10 mouse cellular contexts compared by ENCODE assay signal in the genomic region with DNA sequence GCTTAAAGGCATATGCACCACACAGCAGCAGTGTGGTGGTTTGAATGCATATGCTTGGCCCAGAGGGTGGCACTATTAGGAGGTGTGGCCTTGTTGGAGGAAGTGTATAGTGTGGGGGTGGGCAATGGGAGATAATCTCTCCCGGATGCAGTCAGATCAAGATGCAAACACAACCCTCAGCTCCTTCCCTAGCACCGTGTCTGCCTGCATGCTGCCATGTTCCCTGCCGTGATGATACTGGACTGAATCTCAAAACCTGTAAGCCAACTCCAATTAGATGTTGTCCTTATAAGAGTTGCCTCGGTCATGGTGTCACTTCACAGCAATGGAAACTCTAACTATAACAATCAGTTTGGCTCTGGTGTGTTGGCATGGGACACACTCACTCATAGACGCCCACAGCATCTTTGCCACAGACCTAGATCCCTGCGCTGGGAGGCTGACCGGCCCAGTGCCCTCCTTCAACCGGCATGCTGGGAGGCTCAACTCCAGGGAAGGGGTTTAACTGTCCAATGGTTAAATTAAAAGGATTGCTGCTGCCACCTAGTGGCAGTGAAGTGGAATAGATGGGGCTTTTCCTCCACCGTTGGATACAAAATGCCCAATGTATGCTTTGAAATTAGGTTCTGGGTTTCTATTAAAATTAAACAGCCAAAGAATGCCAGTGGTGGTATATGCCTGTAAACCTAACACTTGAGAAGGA. TPM values are rescaled to one million over a fixed set of nuclear protein-coding genes. Genes with fewer than 3 reads are reported as not detected.
DNase-seq lines count a peak whose midpoint lies in the region; ATAC-seq lines count a peak whose summit lies in the region.
"Had no signal": no experiment of that assay in that cellular context is flagged by ENCODE, and none has a peak within 500 bp of the region (broad histone marks: within the 10 kb centered on the region; RNA-seq: fewer than 3 reads in every experiment).

No protein-coding gene starts in this region.

- DNase-seq in midbrain, embryonic 11.5 days (ENCODE audit: low spot score, missing footprints): peak; percentile 89
- peak; percentile 75 for DNase-seq in MN1 (ENCODE audit: low spot score)
- DNase-seq in cerebellum, adult 11-12 months: peak; percentile 68
- DNase-seq in induced T-regulatory cell, adult 2 months (ENCODE audit: low read depth): peak; percentile 85
- no peak for DNase-seq in yolk sac, embryonic 10.5 days (ENCODE audit: low spot score)
- no peak for DNase-seq in layer of hippocampus, adult 8-10 months (ENCODE audit: low spot score in 2 of 2)

- no peaks in the 10 kb centered on the region for H3K9me3 ChIP-seq in midbrain, embryonic 11.5 days (ENCODE audit: control insufficient read depth, low read length)
- no peaks in the 10 kb centered on the region for H3K9me3 ChIP-seq in midbrain, embryonic 16.5 days (replicated peaks; ENCODE audit: control insufficient read depth, low read length, poor library complexity, severe bottlenecking)

- H3K4me1 ChIP-seq in midbrain, embryonic 11.5 days (ENCODE audit: control insufficient read depth, insufficient read depth, low read length): peaks cover 5% of the 10 kb centered on the region; the same call in 1 of the 2 replicates
- peaks cover 10% of the 10 kb centered on the region for H3K4me1 ChIP-seq in midbrain, embryonic 16.5 days (ENCODE audit: control insufficient read depth, insufficient read depth, low read length)

- no peak overlapping the region for H3K9ac ChIP-seq in midbrain, embryonic 11.5 days (ENCODE audit: low read length)
- H3K9ac ChIP-seq in midbrain, embryonic 16.5 days (ENCODE audit: low read depth, low read length): no peak overlapping the region

- ATAC-seq in midbrain, embryonic 11.5 days (ENCODE audit: low FRiP score): no peak
- no peak for ATAC-seq in midbrain, embryonic 16.5 days
- peak; percentile 12; the same call in 1 of the 2 replicates for ATAC-seq in megakaryocyte, adult 5-6 weeks (ENCODE audit: poor library complexity, severe bottlenecking)

- no peak overlapping the region for H3K4me3 ChIP-seq in midbrain, embryonic 11.5 days (ENCODE audit: low read depth, low read length)
- H3K4me3 ChIP-seq in midbrain, embryonic 16.5 days (ENCODE audit: low read depth, low read length): no peak overlapping the region
- H3K4me3 ChIP-seq: myocyte had no signal

- no peaks in the 10 kb centered on the region for H3K36me3 ChIP-seq in midbrain, embryonic 11.5 days (ENCODE audit: control insufficient read depth, insufficient read depth, low read length)
- peaks cover 26% of the 10 kb centered on the region for H3K36me3 ChIP-seq in midbrain, embryonic 16.5 days (ENCODE audit: control insufficient read depth, insufficient read depth, low read length)

- no peaks in the 10 kb centered on the region for H3K27me3 ChIP-seq in midbrain, embryonic 11.5 days (ENCODE audit: control insufficient read depth, insufficient read depth, low read length)
- H3K27me3 ChIP-seq in midbrain, embryonic 16.5 days (ENCODE audit: control insufficient read depth, insufficient read depth, low read depth, low read length): no peaks in the 10 kb centered on the region

- H3K27ac ChIP-seq in midbrain, embryonic 11.5 days (ENCODE audit: low read depth, low read length): no peak overlapping the region
- no peak overlapping the region for H3K27ac ChIP-seq in midbrain, embryonic 16.5 days (ENCODE audit: low read length)

- H3K4me2 ChIP-seq in midbrain, embryonic 11.5 days: no peak overlapping the region
- no peak overlapping the region for H3K4me2 ChIP-seq in midbrain, embryonic 16.5 days (ENCODE audit: low read length)

- 29% methylated on average over 9 of the region's 9 CpGs for WGBS in midbrain, embryonic 11.5 days
- WGBS in midbrain, embryonic 16.5 days: 32% methylated on average over 9 of the region's 9 CpGs

RNA-seq across cellular contexts. Expression of gene Rabac1, which starts 2.5 kb away (rescaled TPM):
- polyA plus RNA-seq in midbrain, embryonic 11.5 days (2014; fragmentation: Nextera tagmentation; extraction: Ambion mirVana): 108 and 110 TPM in 2 replicates
- polyA plus RNA-seq in midbrain, embryonic 16.5 days (2015; fragmentation: Nextera tagmentation; extraction: Ambion mirVana): 288 and 310 TPM in 2 replicates
- 85.5 and 102 TPM in 2 replicates for total RNA-seq in megakaryocyte, adult 5-6 weeks (2015)
- 73.1 and 79.3 TPM in 2 replicates for total RNA-seq in megakaryocyte, adult 5-6 weeks (2017)
- 100 to 1,000 TPM; 293 to 308 (median 300) TPM for total RNA-seq in layer of hippocampus, adult 8-10 months (2022)

RNA-seq across cellular contexts. Expression of gene Atp1a3, which starts 30.7 kb away (rescaled TPM):
- polyA plus RNA-seq in midbrain, embryonic 11.5 days (2014; fragmentation: Nextera tagmentation; extraction: Ambion mirVana): 34.4 and 36.0 TPM in 2 replicates
- polyA plus RNA-seq in midbrain, embryonic 16.5 days (2015; fragmentation: Nextera tagmentation; extraction: Ambion mirVana): 447 and 557 TPM in 2 replicates
- total RNA-seq in megakaryocyte, adult 5-6 weeks (2015): 126 and 128 TPM in 2 replicates
- 61.6 and 106 TPM in 2 replicates for total RNA-seq in megakaryocyte, adult 5-6 weeks (2017)
- total RNA-seq in layer of hippocampus, adult 8-10 months (2022): 1,000 to 10,000 TPM; 2,163 to 2,251 (median 2,216) TPM

RNA-seq across cellular contexts. Expression of gene Gm4881, which starts 30.8 kb away (rescaled TPM):
- polyA plus RNA-seq in midbrain, embryonic 11.5 days (2014; fragmentation: Nextera tagmentation; extraction: Ambion mirVana): 2.0 and 2.2 TPM in 2 replicates
- 3.8 and 4.5 TPM in 2 replicates for polyA plus RNA-seq in midbrain, embryonic 16.5 days (2015; fragmentation: Nextera tagmentation; extraction: Ambion mirVana)
- total RNA-seq in megakaryocyte, adult 5-6 weeks (2015): not detected in 2 replicates
- total RNA-seq in megakaryocyte, adult 5-6 weeks (2017): not detected in 2 replicates
- total RNA-seq in layer of hippocampus, adult 8-10 months (2022): not detected
- polyA plus RNA-seq: heart, embryonic 14.5 days; myocyte had no signal

Comparison
In these comparisons a context has a peak if more than half of its experiments do, and no peak if none do; other contexts are left out.
1. DNase-seq: peak in midbrain, embryonic 11.5 days (single experiment), MN1 (single experiment), cerebellum, adult 11-12 months (single experiment) and induced T-regulatory cell, adult 2 months (single experiment); none in yolk sac, embryonic 10.5 days (single experiment) and layer of hippocampus, adult 8-10 months (0 of 2).
2. RNA of gene Atp1a3, which starts 30.7 kb away (total RNA-seq): 2,163 to 2,251 TPM in layer of hippocampus, adult 8-10 months; 61.6 to 128 TPM in megakaryocyte, adult 5-6 weeks; every median in the first group is over 10 times any median in the second.